Mouse (Mus musculus): ENCODE data around the gene Chrm5.

- TF ChIP-seq EP300 (optimal IDR thresholded peaks at IDR 0.05): no peak
- TF ChIP-seq CTCF (IDR thresholded peaks at IDR 0.05; ENCODE audit: low read depth): no peak
Observed at GRCm38 (mm10) chr2:112506841-112507435, 26.4 kb upstream of the Chrm5 start.
